Mouse (Mus musculus) kidney, adult 2 months (tissue): Measurements from ENCODE around the gene Grb7.

Source experiments
- CTCF ChIP-seq: fragments of 200-500 bp; conservative IDR thresholded peaks from 2 replicates; pipeline ENCODE4 v1.5.1; 2011; ENCODE audit warnings: low read depth, mild to moderate bottlenecking, control low read depth, low read length, moderate library complexity, mixed read lengths; ENCODE audit not compliant: insufficient read depth, insufficient read length
- POLR2A ChIP-seq: fragments of 200-500 bp; IDR thresholded peaks from one replicate; pipeline ENCODE4 v1.6.1; 2011; ENCODE audit warnings: low read depth, low read length, control low read depth

GRCm38 (mm10) chr11:98431743-98432502, 14.3 kb upstream of the Grb7 start:
- no peak for TF ChIP-seq CTCF
- no peak for TF ChIP-seq POLR2A
